Mouse (Mus musculus) adrenal gland, postnatal 10 days (tissue): ENCODE measurements around the gene Lrrc10b. TPM values are rescaled to one million over a fixed set of nuclear protein-coding genes. Genes with fewer than 3 reads are reported as not detected.

Experiments
- total RNA-seq, 2 experiments: library from RNA; stranded (reverse); gene quantifications; 2 replicates each; pipeline ENCODE4 v1.2.3; 2021

Gene Lrrc10b
- total RNA-seq, 2 experiments from 2014 or later = 3.4 to 4.7 TPM

Other genes starting within 250 kb of the Lrrc10b start
- 1 to 10 TPM; 4.9 to 6.4 TPM for gene Myrf, start 216.7 kb downstream of the Lrrc10b start, total RNA-seq
- gene Dagla, start 152.6 kb downstream of the Lrrc10b start, total RNA-seq = 1 to 10 TPM; 6.3 to 8.4 TPM
- gene Syt7, start 68.4 kb downstream of the Lrrc10b start, total RNA-seq = 10 to 100 TPM; 25.8 to 26.3 TPM
- gene Ppp1r32, start 25.5 kb upstream of the Lrrc10b start, total RNA-seq = under 1 TPM; 0.63 to 0.94 TPM
- 10 to 100 TPM; 50.0 to 69.4 TPM for gene Cpsf7, start 67.8 kb upstream of the Lrrc10b start, total RNA-seq
- gene Sdhaf2, start 68.7 kb upstream of the Lrrc10b start, total RNA-seq = 10 to 100 TPM; 52.5 to 60.1 TPM
- 10 to 100 TPM; 11.5 to 16.7 TPM for gene Tmem216, start 98.8 kb upstream of the Lrrc10b start, total RNA-seq
- 10 to 100 TPM; 17.9 to 21.6 TPM for gene Cyb561a3, start 119.7 kb upstream of the Lrrc10b start, total RNA-seq
- gene Tmem138, start 119.9 kb upstream of the Lrrc10b start, total RNA-seq = 1 to 10 TPM; 8.6 to 8.7 TPM
- gene Ddb1, start 147.9 kb upstream of the Lrrc10b start, total RNA-seq = 100 to 1,000 TPM; 252 to 259 TPM
- gene Tkfc, start 148.2 kb upstream of the Lrrc10b start, total RNA-seq = 10 to 100 TPM; 32.0 to 64.7 TPM
- gene Vwce, start 176.7 kb upstream of the Lrrc10b start, total RNA-seq = 1 to 10 TPM; 1.9 to 3.2 TPM
- gene Pga5, start 220.6 kb upstream of the Lrrc10b start, total RNA-seq = not detected
- 10 to 100 TPM; 18.9 to 21.5 TPM for gene Vps37c, start 231.3 kb upstream of the Lrrc10b start, total RNA-seq